Mouse (Mus musculus) heart, embryonic 16.5 days (tissue): ENCODE data around the gene Nedd9. TPM values are rescaled to one million over a fixed set of nuclear protein-coding genes. Genes with fewer than 3 reads are reported as not detected.

ENCODE experiments used
- ATAC-seq: fragments of 200-750 bp; cut with Nextera tagmentation; replicated peaks from 2 replicates; pipeline ENCODE4 v1.8.0; 2017; ENCODE audit warnings: moderate number of reproducible peaks; ENCODE audit not compliant: insufficient read depth, low FRiP score; ENCODE audit errors: extremely low read depth
- H3K27ac ChIP-seq: fragments of 300-500 bp; sonication (generic); 2 replicates; pipeline ENCODE4 v1.5.1; 2014; ENCODE audit warnings: mild to moderate bottlenecking, low read length, control low read depth, moderate library complexity
- H3K27me3 ChIP-seq: fragments of 300-500 bp; sonication (generic); 2 replicates; pipeline ENCODE4 v1.6.1; 2014; ENCODE audit warnings: low read length, mixed read lengths; ENCODE audit not compliant: control insufficient read depth, insufficient read depth
- H3K36me3 ChIP-seq: fragments of 300-500 bp; sonication (generic); 2 replicates; pipeline ENCODE4 v1.6.1; 2014; ENCODE audit not compliant: control insufficient read depth, insufficient read depth
- H3K4me1 ChIP-seq: fragments of 300-500 bp; sonication (generic); 2 replicates; pipeline ENCODE4 v1.6.1; 2014; ENCODE audit warnings: low read length, mixed read lengths; ENCODE audit not compliant: control insufficient read depth, insufficient read depth
- H3K4me2 ChIP-seq: fragments of 300-500 bp; sonication (generic); 2 replicates; pipeline ENCODE4 v1.6.1; 2014; ENCODE audit warnings: low read depth, mild to moderate bottlenecking, control low read depth, low read length
- H3K4me3 ChIP-seq: fragments of 300-500 bp; sonication (generic); 2 replicates; pipeline ENCODE4 v1.5.1; 2014; ENCODE audit warnings: mild to moderate bottlenecking, control low read depth, low read length
- H3K9ac ChIP-seq: fragments of 300-500 bp; sonication (generic); 2 replicates; pipeline ENCODE4 v1.6.1; 2014; ENCODE audit warnings: low read length, control low read depth
- H3K9me3 ChIP-seq: fragments of 300-500 bp; sonication (generic); replicated peaks from 2 replicates; pipeline ENCODE4 v1.6.1; 2016; ENCODE audit warnings: low read length; ENCODE audit not compliant: control insufficient read depth
- WGBS: fragments of 180-500 bp; shearing (Covaris S2); extraction: QIAGEN DNeasy Blood & Tissue Kit; methylation state at CpG from one replicate; pipeline ENCODE4 v1.1.7; 2014; 5-methylcytosine and 5-hydroxymethylcytosine counted together
- polyA plus RNA-seq: library from polyadenylated mRNA; unstranded; fragments of >200 nt; fragmentation: Nextera tagmentation; extraction: Ambion mirVana; gene quantifications from 2 replicates; pipeline ENCODE4 v1.2.1, GENCODE M21; 2015

Gene Nedd9
- polyA plus RNA-seq, 1 experiment from 2014 or later: 19.5 TPM

DNA sequence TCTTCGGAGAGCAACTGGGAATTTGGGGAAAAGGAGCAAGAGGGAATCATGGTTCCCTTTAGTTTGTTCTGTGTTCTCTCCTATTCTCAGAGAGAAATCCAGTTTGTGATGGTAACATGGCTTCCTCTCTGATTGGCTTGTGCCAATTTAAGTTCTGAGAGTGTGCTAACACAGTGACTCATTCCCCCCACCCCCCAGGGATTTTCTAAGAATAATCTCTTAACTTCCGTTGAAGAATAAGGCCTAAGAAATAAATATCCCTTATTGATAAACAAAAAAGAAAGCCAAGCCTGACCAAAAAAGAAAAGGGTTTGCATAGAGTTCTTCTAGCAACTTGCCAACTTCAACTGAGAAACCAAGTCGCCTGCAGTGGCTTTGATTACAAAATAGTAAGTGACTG, 86.9 kb downstream of the Nedd9 start:
- H3K27me3 ChIP-seq: no peaks in the 10 kb centered on the region
- H3K36me3 ChIP-seq: no peaks in the 10 kb centered on the region
- no peak overlapping the region for H3K27ac ChIP-seq
- no peak overlapping the region for H3K9ac ChIP-seq
- H3K4me3 ChIP-seq: no peak overlapping the region
- H3K4me2 ChIP-seq: no peak overlapping the region
- ATAC-seq: no peak
- WGBS: 62% methylated on average over 3 of the region's 3 CpGs
- H3K4me1 ChIP-seq: no peaks in the 10 kb centered on the region
- H3K9me3 ChIP-seq: no peaks in the 10 kb centered on the region

DNA sequence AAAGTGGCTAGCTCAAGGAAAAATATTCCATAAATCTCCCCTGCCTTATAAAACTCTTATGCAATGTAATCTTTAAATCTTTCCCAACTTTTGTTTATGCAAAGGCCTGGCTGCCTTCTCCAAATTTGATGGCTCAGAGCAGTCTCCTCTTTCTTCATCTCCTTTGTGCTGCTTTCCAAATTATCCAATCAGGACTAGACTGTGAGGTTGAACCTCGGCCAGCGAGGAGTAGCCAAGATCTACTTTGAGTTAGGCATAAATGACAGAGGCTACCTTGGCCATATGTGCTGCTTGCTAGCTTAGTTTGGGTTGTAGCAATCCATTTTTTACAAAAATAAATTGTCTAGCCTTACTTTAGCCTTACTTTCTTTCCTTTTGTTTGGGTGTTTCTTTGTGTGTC, 95.0 kb downstream of the Nedd9 start:
- Histone ChIP-seq H3K27me3 (no peaks in the 10 kb centered on the region), H3K4me2 (no peak overlapping the region), H3K9me3 (no peaks in the 10 kb centered on the region), H3K36me3 (no peaks in the 10 kb centered on the region), H3K9ac (no peak overlapping the region), H3K4me3 (no peak overlapping the region), H3K4me1 (no peaks in the 10 kb centered on the region), H3K27ac (no peak overlapping the region)
- 67% methylated on average over 2 of the region's 2 CpGs for WGBS
- ATAC-seq: no peak

DNA sequence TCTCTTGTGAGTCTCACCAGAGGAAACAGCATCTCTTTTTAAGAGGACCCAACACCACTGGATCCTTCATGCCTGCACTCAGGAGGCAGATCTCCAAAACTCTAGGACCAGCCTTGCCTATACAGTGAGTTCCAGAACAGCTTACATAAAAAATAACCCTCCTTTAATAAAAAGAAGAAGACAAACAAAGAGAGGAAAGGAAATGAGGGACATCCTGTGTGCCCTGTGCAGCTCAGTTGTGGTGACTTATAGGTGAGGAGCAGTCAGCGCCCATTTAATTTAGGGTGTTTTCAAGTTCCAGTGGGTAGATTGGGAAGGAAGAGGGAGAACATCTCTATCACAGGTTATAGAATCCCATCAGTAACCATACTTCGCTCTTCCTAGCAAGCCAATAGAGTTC, 96.5 kb downstream of the Nedd9 start:
- Histone ChIP-seq H3K27ac (no peak overlapping the region), H3K4me3 (no peak overlapping the region), H3K4me2 (no peak overlapping the region), H3K4me1 (0 out of 2 replicates have a peak, but pooled peaks cover 4% of the 10 kb centered on the region), H3K9ac (no peak overlapping the region), H3K36me3 (no peaks in the 10 kb centered on the region), H3K27me3 (no peaks in the 10 kb centered on the region), H3K9me3 (no peaks in the 10 kb centered on the region)
- 93% methylated on average over 2 of the region's 2 CpGs for WGBS
- ATAC-seq: no peak

DNA sequence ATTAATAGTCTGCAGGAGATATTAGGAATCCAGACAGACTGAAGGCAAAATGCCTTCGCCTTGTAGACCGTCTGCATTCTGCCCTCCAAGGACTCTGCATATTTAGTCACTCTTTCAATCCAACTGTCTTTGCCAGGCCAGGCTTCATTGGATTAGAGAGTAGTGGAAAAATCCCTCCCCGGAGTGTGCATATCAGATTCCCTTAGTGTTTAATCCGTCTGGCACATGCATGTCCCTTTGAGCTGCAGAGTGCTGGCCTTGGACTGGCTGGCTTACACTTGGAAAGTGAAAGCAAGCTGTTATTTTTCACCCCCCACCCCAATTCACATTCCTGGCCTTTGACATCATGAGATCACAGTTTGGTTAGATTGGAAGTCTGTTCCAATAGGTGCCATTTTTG, 100.6 kb downstream of the Nedd9 start:
- no peak overlapping the region for H3K9ac ChIP-seq
- no peak overlapping the region for H3K4me3 ChIP-seq
- WGBS: 43% methylated on average over 4 of the region's 4 CpGs
- no peaks in the 10 kb centered on the region for H3K27me3 ChIP-seq
- H3K27ac ChIP-seq: no peak overlapping the region
- no peak; the same call in 1 of the 2 replicates for ATAC-seq
- 0 out of 2 replicates have a peak, but pooled peaks cover 4% of the 10 kb centered on the region for H3K4me1 ChIP-seq
- no peak overlapping the region for H3K4me2 ChIP-seq
- H3K9me3 ChIP-seq: no peaks in the 10 kb centered on the region
- no peaks in the 10 kb centered on the region for H3K36me3 ChIP-seq

DNA sequence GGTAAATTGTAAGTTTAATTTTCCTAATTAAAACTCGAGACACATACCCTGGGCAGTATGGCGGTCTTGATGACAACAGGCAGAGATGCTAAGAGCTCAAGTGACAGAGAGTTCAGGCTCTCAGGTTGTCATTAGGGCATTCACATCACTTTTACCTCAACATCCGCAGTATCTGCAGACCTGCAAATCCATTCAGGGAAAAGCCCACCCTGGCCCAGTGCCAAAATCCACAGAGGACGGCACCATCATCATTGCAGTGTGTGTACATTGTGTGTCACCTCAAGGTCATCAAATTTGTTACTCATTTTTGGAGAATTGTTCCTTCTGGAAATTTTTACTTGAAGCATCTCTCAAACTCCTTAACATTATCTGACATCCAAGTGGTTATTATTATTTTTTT, 102.3 kb downstream of the Nedd9 start:
- no peak overlapping the region for H3K4me3 ChIP-seq
- H3K9ac ChIP-seq: no peak overlapping the region
- H3K36me3 ChIP-seq: no peaks in the 10 kb centered on the region
- 0 out of 2 replicates have a peak, but pooled peaks cover 4% of the 10 kb centered on the region for H3K4me1 ChIP-seq
- H3K9me3 ChIP-seq: no peaks in the 10 kb centered on the region
- ATAC-seq: no peak
- H3K27ac ChIP-seq: no peak overlapping the region
- no peaks in the 10 kb centered on the region for H3K27me3 ChIP-seq
- 65% methylated on average over 4 of the region's 4 CpGs for WGBS
- no peak overlapping the region for H3K4me2 ChIP-seq

DNA sequence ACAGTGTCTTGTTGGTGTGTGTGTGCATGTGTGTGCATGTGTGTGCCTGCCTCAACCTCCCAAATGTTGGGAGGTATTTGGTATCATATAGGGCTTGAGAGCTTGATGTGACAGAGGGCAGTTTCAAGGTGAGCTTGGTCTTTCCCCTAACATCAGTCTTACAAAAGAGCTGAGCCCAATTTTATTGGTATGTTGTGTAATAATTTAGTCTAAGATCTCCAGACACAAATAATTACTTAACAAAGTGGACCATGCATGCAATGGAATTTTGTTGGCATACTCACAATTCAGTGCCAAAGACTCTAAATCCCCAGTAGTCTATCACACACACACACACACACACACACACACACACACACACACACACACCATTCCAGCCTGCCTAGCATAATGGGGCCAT, 104.5 kb downstream of the Nedd9 start:
- no peak overlapping the region for H3K9ac ChIP-seq
- no peak overlapping the region for H3K27ac ChIP-seq
- no peak overlapping the region for H3K4me2 ChIP-seq
- no peak for ATAC-seq
- no peaks in the 10 kb centered on the region for H3K27me3 ChIP-seq
- no peak overlapping the region for H3K4me3 ChIP-seq
- no peaks in the 10 kb centered on the region for H3K36me3 ChIP-seq
- 0 out of 2 replicates have a peak, but pooled peaks cover 4% of the 10 kb centered on the region for H3K4me1 ChIP-seq
- no peaks in the 10 kb centered on the region for H3K9me3 ChIP-seq

DNA sequence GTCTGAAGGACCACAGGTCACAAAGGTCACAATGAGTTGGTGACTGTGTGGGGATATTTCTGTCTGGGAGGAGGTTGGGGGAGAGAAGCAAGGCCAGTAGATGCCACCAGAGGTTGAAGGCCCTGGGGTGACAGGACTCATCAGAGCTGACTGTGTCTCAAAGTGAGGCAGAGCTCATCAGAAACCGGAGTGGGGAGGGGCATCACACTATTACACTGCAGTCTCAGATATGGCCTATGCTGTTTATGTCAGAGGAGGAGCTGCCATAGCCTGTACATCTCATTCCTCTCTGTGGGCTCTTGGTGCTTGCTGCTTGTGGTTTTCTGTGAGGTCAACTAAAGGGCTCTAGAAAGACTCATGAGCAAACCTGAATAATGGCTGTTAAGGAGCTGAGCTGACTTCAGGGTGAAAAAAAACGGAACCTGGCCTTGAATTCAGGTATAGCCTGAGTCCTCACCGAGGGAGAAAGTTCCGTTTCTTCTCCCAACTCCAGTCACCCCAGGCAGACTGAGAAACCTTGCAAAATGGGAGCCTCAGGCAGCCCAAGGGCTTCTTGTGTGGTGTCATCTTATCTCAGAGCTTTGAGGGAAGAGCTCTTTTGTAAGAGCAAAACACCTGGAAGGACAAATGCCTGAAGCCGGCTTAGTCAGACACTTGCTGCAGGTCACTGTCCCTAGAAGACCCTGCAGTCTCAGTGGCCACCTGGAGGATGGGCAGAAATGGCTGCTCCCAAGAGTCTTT, 105.2 kb downstream of the Nedd9 start:
- no peak overlapping the region for H3K27ac ChIP-seq
- ATAC-seq: no peak
- no peaks in the 10 kb centered on the region for H3K36me3 ChIP-seq
- H3K9ac ChIP-seq: no peak overlapping the region
- 0 out of 2 replicates have a peak, but pooled peaks cover 4% of the 10 kb centered on the region for H3K4me1 ChIP-seq
- H3K4me2 ChIP-seq: no peak overlapping the region
- 78% methylated on average over 5 of the region's 5 CpGs for WGBS
- H3K4me3 ChIP-seq: no peak overlapping the region
- H3K27me3 ChIP-seq: no peaks in the 10 kb centered on the region
- H3K9me3 ChIP-seq: no peaks in the 10 kb centered on the region

DNA sequence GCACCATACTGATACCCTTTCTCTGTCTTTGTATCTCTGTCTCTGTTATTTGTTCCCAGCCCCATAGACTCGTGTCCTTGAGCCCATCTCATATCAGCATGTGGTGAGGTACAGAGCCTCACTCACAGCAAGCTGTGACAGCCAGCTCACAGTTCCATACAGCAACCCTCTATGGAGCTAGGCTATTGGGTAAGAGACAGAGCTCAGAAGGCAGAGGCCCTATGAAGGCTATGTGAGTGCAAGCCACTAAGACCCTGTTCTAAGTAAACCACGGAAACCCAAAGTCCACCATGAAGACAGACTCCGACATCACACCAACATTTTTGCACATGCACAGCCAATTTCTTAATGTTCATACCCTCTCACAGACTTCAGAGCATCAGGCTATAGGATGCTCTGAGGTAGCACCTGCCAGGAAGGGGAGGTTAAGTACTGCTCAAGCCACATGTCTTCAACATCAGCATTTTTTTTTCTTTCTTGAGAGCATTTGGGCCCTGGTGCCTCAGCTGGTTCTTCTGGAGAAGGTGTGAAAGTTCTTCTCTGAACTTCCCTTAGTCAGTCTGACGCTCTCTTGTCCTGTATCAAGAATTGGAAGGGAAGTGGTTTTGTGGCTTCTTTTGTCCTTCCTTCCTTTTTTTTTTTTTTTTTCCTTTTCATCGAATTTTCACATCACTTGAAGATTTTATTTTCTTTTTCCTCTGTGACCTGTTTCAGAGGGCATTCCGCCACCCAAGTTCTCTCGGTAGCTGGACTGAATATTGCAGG, 105.9 kb downstream of the Nedd9 start:
- WGBS: 75% methylated on average over 7 of the region's 7 CpGs
- H3K4me1 ChIP-seq: no peaks in the 10 kb centered on the region
- H3K27me3 ChIP-seq: no peaks in the 10 kb centered on the region
- H3K9me3 ChIP-seq: no peaks in the 10 kb centered on the region
- H3K27ac ChIP-seq: no peak overlapping the region
- H3K4me2 ChIP-seq: no peak overlapping the region
- ATAC-seq: no peak
- H3K9ac ChIP-seq: no peak overlapping the region
- H3K4me3 ChIP-seq: no peak overlapping the region
- H3K36me3 ChIP-seq: no peaks in the 10 kb centered on the region

DNA sequence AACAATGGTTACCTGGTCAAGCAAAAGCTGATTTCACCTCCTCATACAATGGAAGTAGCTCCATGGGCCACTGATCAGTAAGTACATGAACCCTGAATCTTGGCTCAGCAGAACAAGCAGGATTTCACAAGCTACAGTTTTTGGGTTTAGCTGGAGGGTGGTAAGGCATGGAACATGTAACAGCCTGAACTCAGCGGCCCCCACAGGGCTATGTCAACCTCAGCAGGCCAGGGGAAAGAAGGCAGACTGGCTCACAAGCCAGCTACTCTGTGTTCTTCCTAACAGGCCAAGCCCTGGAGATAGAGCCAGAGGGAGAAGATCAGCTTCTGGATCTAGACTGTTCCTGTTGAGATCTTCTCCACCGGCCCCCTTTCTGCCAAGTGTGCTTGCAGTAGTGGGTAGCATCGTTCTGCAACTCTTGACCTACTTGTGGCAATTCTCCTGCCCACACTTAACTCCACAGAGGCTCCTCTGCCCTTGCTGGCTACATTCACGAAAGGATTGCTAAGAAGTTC, 107.2 kb downstream of the Nedd9 start:
- H3K27ac ChIP-seq: no peak overlapping the region
- H3K9me3 ChIP-seq: no peaks in the 10 kb centered on the region
- H3K9ac ChIP-seq: no peak overlapping the region
- H3K36me3 ChIP-seq: no peaks in the 10 kb centered on the region
- H3K4me2 ChIP-seq: no peak overlapping the region
- ATAC-seq: no peak
- 84% methylated on average over 4 of the region's 4 CpGs for WGBS
- H3K27me3 ChIP-seq: no peaks in the 10 kb centered on the region
- no peaks in the 10 kb centered on the region for H3K4me1 ChIP-seq
- no peak overlapping the region for H3K4me3 ChIP-seq
